Mouse (Mus musculus): Measurements from ENCODE around the gene Zfp750.

The Zfp750 gene

GRCm38 (mm10) chr11:121542471-121542870 is 23.3 kb upstream of the Zfp750 start:
- DNase-seq (ENCODE audit: low read depth, low spot score), result no peak

GRCm38 (mm10) chr11:121536528-121536927 is 17.4 kb upstream of the Zfp750 start:
- no peak for DNase-seq (ENCODE audit: low read depth, low spot score)

- no peak for DNase-seq (ENCODE audit: low read depth, low spot score)
These were observed 10.6 kb upstream of the Zfp750 start for GRCm38 (mm10) chr11:121529747-121530146.

GRCm38 (mm10) chr11:121524191-121524590 is 5.1 kb upstream of the Zfp750 start:
- DNase-seq (ENCODE audit: low read depth, low spot score), result no peak

GRCm38 (mm10) chr11:121522156-121522762 is 3.1 kb upstream of the Zfp750 start:
- DNase-seq (ENCODE audit: low read depth, low spot score), result no peak

GRCm38 (mm10) chr11:121520761-121521160 is 1.6 kb upstream of the Zfp750 start:
- DNase-seq (ENCODE audit: low read depth, low spot score), result no peak

GRCm38 (mm10) chr11:121519703-121520102 is 570 bp upstream of the Zfp750 start:
- DNase-seq (ENCODE audit: low read depth, low spot score), result no peak

GRCm38 (mm10) chr11:121517687-121518465 is 1.3 kb downstream of the Zfp750 start:
- no peak for DNase-seq (ENCODE audit: low read depth, low spot score)

- no peak for DNase-seq (ENCODE audit: low read depth, low spot score)
These were observed 2.2 kb downstream of the Zfp750 start for GRCm38 (mm10) chr11:121516906-121517305.

- DNase-seq (ENCODE audit: low read depth, low spot score), result no peak
These were observed 3.1 kb downstream of the Zfp750 start for GRCm38 (mm10) chr11:121515996-121516395.

- DNase-seq (ENCODE audit: low read depth, low spot score), result no peak
These were observed 6.1 kb downstream of the Zfp750 start for GRCm38 (mm10) chr11:121512896-121513572.

- no peak for DNase-seq (ENCODE audit: low read depth, low spot score)
These were observed 8.5 kb downstream of the Zfp750 start for GRCm38 (mm10) chr11:121510512-121511246.

GRCm38 (mm10) chr11:121508478-121508877 is 10.7 kb downstream of the Zfp750 start:
- DNase-seq (ENCODE audit: low read depth, low spot score), result no peak

GRCm38 (mm10) chr11:121502000-121502860 is 16.9 kb downstream of the Zfp750 start:
- no peak for DNase-seq (ENCODE audit: low read depth, low spot score)

- no peak for DNase-seq (ENCODE audit: low read depth, low spot score)
These were observed 17.6 kb downstream of the Zfp750 start for GRCm38 (mm10) chr11:121501525-121501924.

- DNase-seq (ENCODE audit: low read depth, low spot score), result no peak
These were observed 18.5 kb downstream of the Zfp750 start for GRCm38 (mm10) chr11:121500595-121500994.

GRCm38 (mm10) chr11:121490651-121491050 is 28.5 kb downstream of the Zfp750 start:
- DNase-seq (ENCODE audit: low read depth, low spot score), result no peak

- no peak for DNase-seq (ENCODE audit: low read depth, low spot score)
These were observed 33.3 kb downstream of the Zfp750 start for GRCm38 (mm10) chr11:121485882-121486281.

- DNase-seq (ENCODE audit: low read depth, low spot score), result no peak
These were observed 38.0 kb downstream of the Zfp750 start for GRCm38 (mm10) chr11:121481129-121481528.

GRCm38 (mm10) chr11:121479476-121480203 is 39.5 kb downstream of the Zfp750 start:
- DNase-seq (ENCODE audit: low read depth, low spot score), result no peak

Data from c-Kit-negative CD71-positive TER-119-positive erythroid progenitor cells, embryonic 14.5 days (primary cell).